Mouse (Mus musculus) E14TG2a.4 (cell line): ENCODE measurements around the gene Mynn.

Source experiments
- CTCF ChIP-seq: conservative IDR thresholded peaks from 2 replicates; pipeline ENCODE4 v1.5.1; 2014; ENCODE audit warnings: low read length
- NANOG ChIP-seq: IDR thresholded peaks from 2 replicates; pipeline ENCODE4 v1.6.1; 2014; ENCODE audit warnings: borderline replicate concordance, low read length, mixed read lengths
- POU5F1 ChIP-seq: IDR thresholded peaks from 2 replicates; pipeline ENCODE4 v1.6.1; 2014; ENCODE audit warnings: low read length, borderline replicate concordance

GRCm38 (mm10) chr3:30553741-30554140 is 48.1 kb upstream of the Mynn start:
- TF ChIP-seq CTCF, result no peak
- TF ChIP-seq NANOG, result no peak
- no peak for TF ChIP-seq POU5F1
